Comparison of ENCODE assay signal across 8 mouse cellular contexts in the genomic region with DNA sequence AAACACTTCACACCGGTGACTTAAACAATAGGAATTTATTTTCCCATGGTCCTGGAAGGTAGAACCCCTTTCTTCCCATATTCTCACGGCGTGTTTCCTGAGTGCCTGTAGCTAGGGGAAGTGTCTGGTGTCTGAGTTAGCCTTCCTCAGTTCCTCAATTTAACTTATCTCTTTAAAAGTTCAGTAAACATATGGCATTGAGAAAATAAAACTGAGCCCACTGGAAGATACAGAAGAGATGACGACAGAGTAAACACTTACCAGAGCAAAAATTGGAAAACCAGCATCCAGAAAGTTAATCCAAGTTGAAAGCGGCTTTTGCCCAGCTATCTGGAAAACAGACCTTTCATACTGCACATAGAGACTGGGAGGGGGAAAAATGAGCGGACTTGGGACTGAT. TPM values are rescaled to one million over a fixed set of nuclear protein-coding genes. Genes with fewer than 3 reads are reported as not detected.
A peak's percentile ranks its signal among the peaks of the same experiment; 100 is the strongest.
DNase-seq lines count a peak whose midpoint lies in the region; ATAC-seq and TF ChIP-seq lines count a peak whose summit lies in the region.

No protein-coding gene starts in this region.

- no peaks in the 10 kb centered on the region; the same call in 1 of the 2 replicates for H3K79me2 ChIP-seq in liver, adult 2 months (ENCODE audit: control insufficient read depth, insufficient read depth, low read length)

- H3K9ac ChIP-seq in liver, adult 2 months (ENCODE audit: low read depth, low read length), result peak overlapping the region; percentile 55; the same call in 1 of the 2 replicates
- peak overlapping the region; percentile 84; the same call in 1 of the 2 replicates for H3K9ac ChIP-seq in hindbrain, embryonic 11.5 days (ENCODE audit: low read depth, low read length)

- peak overlapping the region; percentile 77 for H3K4me2 ChIP-seq in hindbrain, embryonic 11.5 days (replicated peaks; ENCODE audit: low read depth, low read length)

- DNase-seq in liver, adult 2 months (ENCODE audit: extremely low read depth, low read depth, low spot score), result peak; percentile 40
- DNase-seq in liver, result no peak
- peak; percentile 10 for DNase-seq in hindbrain, embryonic 11.5 days (ENCODE audit: low spot score)
- DNase-seq in lung, postnatal 25 days (ENCODE audit: low spot score), result peak; percentile 21
- DNase-seq in cerebellum, postnatal 4 days (ENCODE audit: low spot score in 2 of 2), result no peak
- DNase-seq in left cerebral cortex, adult 11 months (ENCODE audit: low spot score), result no peak
- DNase-seq in adrenal gland, adult 18-20 months (ENCODE audit: low spot score in 2 of 2), result no peak

- peaks cover 5% of the 10 kb centered on the region for H3K4me1 ChIP-seq in liver, adult 2 months (ENCODE audit: control insufficient read depth, insufficient read depth, low read length)
- H3K4me1 ChIP-seq in cortical plate, adult 2 months (ENCODE audit: control insufficient read depth, insufficient read depth, low read length), result no peaks in the 10 kb centered on the region; the same call in 1 of the 2 replicates
- H3K4me1 ChIP-seq in hindbrain, embryonic 11.5 days (replicated peaks; ENCODE audit: control insufficient read depth, insufficient read depth, low read length), result no peaks in the 10 kb centered on the region

- H3K9me3 ChIP-seq in hindbrain, embryonic 11.5 days (ENCODE audit: control insufficient read depth, low read length), result no peaks in the 10 kb centered on the region

- H3K27ac ChIP-seq in liver, adult 2 months (replicated peaks; ENCODE audit: insufficient read depth, low read depth, low read length), result no peak overlapping the region
- 0 out of 2 replicates have a peak overlapping the region, but pooled peaks have one; percentile 70 for H3K27ac ChIP-seq in cortical plate, adult 2 months (ENCODE audit: insufficient read depth, low read length)
- H3K27ac ChIP-seq in hindbrain, embryonic 11.5 days (ENCODE audit: low read depth, low read length), result 0 out of 2 replicates have a peak overlapping the region, but pooled peaks have one; percentile 60

- no peak for ATAC-seq in hindbrain, embryonic 11.5 days (ENCODE audit: low FRiP score)

- peak overlapping the region; percentile 90; the same call in 1 of the 2 replicates for H3K4me3 ChIP-seq in liver, adult 2 months (ENCODE audit: insufficient read depth, low read depth, low read length)
- H3K4me3 ChIP-seq in cortical plate, adult 2 months (ENCODE audit: insufficient read depth, low read length), result peak overlapping the region; percentile 41
- H3K4me3 ChIP-seq in hindbrain, embryonic 11.5 days (ENCODE audit: low read depth, low read length), result peak overlapping the region; percentile 76

- H3K27me3 ChIP-seq in liver, adult 2 months (ENCODE audit: control insufficient read depth, insufficient read depth, low read length), result no peaks in the 10 kb centered on the region
- H3K27me3 ChIP-seq in hindbrain, embryonic 11.5 days (ENCODE audit: control insufficient read depth, insufficient read depth, low read length), result no peaks in the 10 kb centered on the region

- peaks cover under 1% of the 10 kb centered on the region; the same call in 1 of the 2 replicates for H3K36me3 ChIP-seq in liver, adult 2 months (ENCODE audit: control insufficient read depth, insufficient read depth, low read length)
- H3K36me3 ChIP-seq in hindbrain, embryonic 11.5 days (ENCODE audit: control insufficient read depth, insufficient read depth, low read length), result no peaks in the 10 kb centered on the region

- TF ChIP-seq CTCF in liver, adult 2 months (IDR thresholded peaks at IDR 0.05; ENCODE audit: low read depth, low read length), result no peak
- no peak for TF ChIP-seq CTCF in cortical plate, adult 2 months (IDR thresholded peaks at IDR 0.05; ENCODE audit: extremely low read depth, insufficient read depth, low read length)

- WGBS in liver, adult 2 months, result 17% methylated on average over 6 of the region's 6 CpGs
- WGBS in hindbrain, embryonic 11.5 days, result 57% methylated on average over 6 of the region's 6 CpGs

- no peak for TF ChIP-seq POLR2A in liver, adult 2 months (IDR thresholded peaks at IDR 0.05; ENCODE audit: extremely low read depth, insufficient read depth, low read length)
- TF ChIP-seq POLR2A in cortical plate, adult 2 months (IDR thresholded peaks at IDR 0.05; ENCODE audit: extremely low read depth, insufficient read depth, low read length), result no peak

RNA-seq across cellular contexts. Expression of a gene that starts 0.7 kb away (rescaled TPM):
- 1.3 and 3.5 TPM in 2 replicates for total RNA-seq in liver, adult 2 months (2014; rRNA removed)
- 0.87 and 1.00 TPM in 2 replicates for polyA plus RNA-seq in liver, adult 2 months (2012; rRNA removed)
- polyA plus RNA-seq in cortical plate, adult 2 months (2012; rRNA removed), result 1.5 and 2.2 TPM in 2 replicates
- 9.7 and 10.9 TPM in 2 replicates for polyA plus RNA-seq in hindbrain, embryonic 11.5 days (2014; fragmentation: Nextera tagmentation; extraction: Ambion mirVana)
- total RNA-seq in adrenal gland, adult 18-20 months (2021), result 1 to 10 TPM; 1.4 to 1.7 TPM

RNA-seq across cellular contexts. Expression of a gene that starts 27.3 kb away (rescaled TPM):
- total RNA-seq in liver, adult 2 months (2014; rRNA removed), result 3.2 and 5.4 TPM in 2 replicates
- 1.4 and 1.6 TPM in 2 replicates for polyA plus RNA-seq in liver, adult 2 months (2012; rRNA removed)
- polyA plus RNA-seq in cortical plate, adult 2 months (2012; rRNA removed), result 11.3 and 12.2 TPM in 2 replicates
- polyA plus RNA-seq in hindbrain, embryonic 11.5 days (2014; fragmentation: Nextera tagmentation; extraction: Ambion mirVana), result 32.0 and 37.1 TPM in 2 replicates
- 1 to 10 TPM; 8.2 to 8.8 TPM for total RNA-seq in adrenal gland, adult 18-20 months (2021)

Comparison
In these comparisons a context has a peak if more than half of its experiments do, and no peak if none do; other contexts are left out.
1. DNase-seq: peak in liver, adult 2 months (single experiment), hindbrain, embryonic 11.5 days (single experiment) and lung, postnatal 25 days (single experiment); none in liver (single experiment), cerebellum, postnatal 4 days (0 of 2), left cerebral cortex, adult 11 months (single experiment) and adrenal gland, adult 18-20 months (0 of 2).
2. Peak in every context shown above with its lines, with median percentiles within 50 percentile points of each other: H3K4me3 ChIP-seq.